Mouse (Mus musculus) kidney, adult 2 months (tissue): ENCODE measurements at regions not wholly inside any gene's neighbourhood (a gene's known extent, or its start where the extent isn't known, plus 50 kb on each side); places are given as distances from the start of the nearest gene placed in this dataset.
"Not testable (repeated sequence)": the region's sequence is repeated elsewhere in the genome, so short reads cannot be mapped to it uniquely, and the experiment has no call there.

Source experiments
- CTCF ChIP-seq: fragments of 200-500 bp; conservative IDR thresholded peaks from 2 replicates; pipeline ENCODE4 v1.5.1; 2011; ENCODE audit warnings: low read depth, mild to moderate bottlenecking, control low read depth, low read length, moderate library complexity, mixed read lengths; ENCODE audit not compliant: insufficient read depth, insufficient read length
- POLR2A ChIP-seq: fragments of 200-500 bp; IDR thresholded peaks from one replicate; pipeline ENCODE4 v1.6.1; 2011; ENCODE audit warnings: low read depth, low read length, control low read depth

DNA sequence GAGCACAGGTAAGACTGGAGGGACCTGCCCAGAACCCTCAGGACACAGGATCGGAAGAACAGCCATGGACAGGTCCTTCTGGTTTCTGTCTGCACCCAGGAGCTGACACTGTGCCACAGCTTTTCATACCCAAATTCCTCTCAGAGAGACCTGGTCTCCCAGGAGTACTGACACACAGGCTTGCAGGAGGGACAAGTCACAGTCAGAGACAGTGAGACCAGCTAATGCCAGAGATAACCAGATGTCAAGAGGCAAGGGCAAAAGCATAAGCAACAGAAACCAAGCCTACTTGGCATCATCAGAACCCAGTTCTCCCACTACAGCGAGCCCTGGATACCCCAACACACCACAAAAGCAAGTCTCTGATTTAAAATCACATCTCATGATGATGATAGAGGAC, 122.3 kb downstream of the Gm31371 start:
- TF ChIP-seq POLR2A, CTCF: not testable (repeated sequence)
